Mouse (Mus musculus): Measurements from ENCODE around the gene Slc6a16.
"Not testable (repeated sequence)": the region's sequence is repeated elsewhere in the genome, so short reads cannot be mapped to it uniquely, and the experiment has no call there.

Slc6a16 gene

GRCm38 (mm10) chr7:45253806-45254205 is 12.9 kb downstream of the Slc6a16 start:
- no peak for DNase-seq (ENCODE audit: low spot score)

GRCm38 (mm10) chr7:45255822-45256221 is 14.9 kb downstream of the Slc6a16 start:
- DNase-seq (ENCODE audit: low spot score), result not testable (repeated sequence)

DNA sequence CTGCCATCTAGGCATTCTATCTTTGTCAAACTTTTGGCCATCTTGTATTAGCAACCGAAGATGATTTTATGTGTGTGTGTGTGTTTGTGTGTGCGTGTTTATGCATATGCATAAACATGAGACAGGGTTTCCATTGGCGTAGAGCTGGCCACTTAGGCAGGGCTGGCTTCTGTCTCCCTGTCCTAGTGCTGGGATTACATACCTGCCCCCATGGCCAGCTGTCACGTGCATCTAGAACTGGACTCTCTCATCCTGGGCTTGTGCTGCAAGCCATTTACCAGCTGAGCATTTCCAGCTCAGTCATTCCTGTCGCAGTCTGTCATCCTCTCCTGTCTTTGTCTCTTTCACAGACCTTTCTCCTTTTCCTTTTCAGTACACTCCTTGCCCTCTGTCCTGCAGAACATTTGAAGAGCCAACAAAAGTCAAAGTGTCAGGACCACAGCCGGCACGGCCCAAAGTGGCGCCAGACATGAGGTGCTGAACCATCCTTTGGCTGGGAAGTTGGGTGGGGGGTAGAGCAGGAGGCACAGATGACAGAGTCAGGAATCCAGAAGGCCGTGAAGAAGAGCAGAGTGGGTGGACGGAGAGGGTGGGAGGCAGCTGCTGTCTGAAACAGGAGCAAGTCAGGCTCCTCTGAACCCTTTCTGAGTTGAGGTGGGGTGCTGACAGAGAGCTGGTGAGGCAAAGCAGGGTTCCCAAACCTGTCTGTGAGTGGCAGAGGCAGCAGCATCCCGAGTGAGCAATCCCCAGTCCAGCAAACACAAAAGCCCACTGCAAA is 16.4 kb downstream of the Slc6a16 start:
- DNase-seq (ENCODE audit: low spot score), result peak; percentile 4

GRCm38 (mm10) chr7:45259281-45259680 is 18.4 kb downstream of the Slc6a16 start:
- DNase-seq (ENCODE audit: low spot score), result no peak

GRCm38 (mm10) chr7:45262266-45262665 is 21.4 kb downstream of the Slc6a16 start:
- DNase-seq (ENCODE audit: low spot score), result no peak

GRCm38 (mm10) chr7:45263006-45263607 is 22.2 kb downstream of the Slc6a16 start:
- DNase-seq (ENCODE audit: low spot score), result no peak

- DNase-seq (ENCODE audit: low spot score), result no peak
Observed at GRCm38 (mm10) chr7:45264348-45264747, 23.5 kb downstream of the Slc6a16 start.

DNA sequence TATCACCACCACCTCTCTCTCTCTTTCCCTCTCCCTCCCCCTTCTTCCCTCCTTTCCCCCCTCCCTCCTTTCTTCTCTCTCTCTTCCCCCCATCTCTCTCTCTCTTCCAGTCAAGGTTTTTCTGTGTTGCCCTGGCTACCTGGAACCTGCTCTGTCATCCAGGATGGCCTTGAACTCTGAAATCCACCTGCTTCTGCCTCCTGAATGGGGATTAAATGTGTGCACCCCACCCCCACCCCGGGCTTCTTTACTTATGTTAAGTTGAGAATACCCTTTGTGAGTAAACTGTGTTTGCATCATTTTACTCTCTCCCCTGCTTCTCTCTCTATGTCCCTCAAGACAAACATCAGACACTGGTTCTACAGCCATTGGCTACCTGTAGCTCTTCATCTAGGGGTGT is 24.6 kb downstream of the Slc6a16 start:
- no peak for DNase-seq (ENCODE audit: low spot score)

GRCm38 (mm10) chr7:45272786-45273412 is 32.0 kb downstream of the Slc6a16 start:
- no peak for DNase-seq (ENCODE audit: low spot score)

DNA sequence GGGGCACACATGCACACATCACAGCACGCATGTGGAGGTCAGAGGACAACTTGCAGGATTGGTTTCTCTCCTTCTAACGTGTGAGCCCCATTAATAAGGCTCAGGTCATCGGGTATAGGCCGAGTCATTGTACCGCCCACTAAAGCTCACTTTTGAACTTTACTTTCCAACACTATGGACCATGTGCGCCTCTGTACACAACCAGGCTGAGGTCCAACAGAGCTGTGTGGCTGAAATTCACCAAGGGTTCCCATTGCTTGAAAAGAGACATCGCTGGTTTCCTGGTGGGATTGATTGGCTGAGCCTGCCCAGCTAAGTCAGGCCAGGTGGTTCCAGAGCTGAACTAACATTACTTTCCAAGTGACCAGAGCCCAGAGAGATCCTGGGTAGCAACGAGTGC is 32.8 kb downstream of the Slc6a16 start:
- DNase-seq (ENCODE audit: low spot score), result no peak

- DNase-seq (ENCODE audit: low spot score), result peak; percentile 80
Observed at GRCm38 (mm10) chr7:45277136-45277760, 36.4 kb downstream of the Slc6a16 start, which contains the start of gene Slc6a21. Gene Slc6a21 (plus strand): TSS chr7:45277513.

- DNase-seq (ENCODE audit: low spot score), result no peak
Observed at GRCm38 (mm10) chr7:45286486-45286885, 45.6 kb downstream of the Slc6a16 start.

DNA sequence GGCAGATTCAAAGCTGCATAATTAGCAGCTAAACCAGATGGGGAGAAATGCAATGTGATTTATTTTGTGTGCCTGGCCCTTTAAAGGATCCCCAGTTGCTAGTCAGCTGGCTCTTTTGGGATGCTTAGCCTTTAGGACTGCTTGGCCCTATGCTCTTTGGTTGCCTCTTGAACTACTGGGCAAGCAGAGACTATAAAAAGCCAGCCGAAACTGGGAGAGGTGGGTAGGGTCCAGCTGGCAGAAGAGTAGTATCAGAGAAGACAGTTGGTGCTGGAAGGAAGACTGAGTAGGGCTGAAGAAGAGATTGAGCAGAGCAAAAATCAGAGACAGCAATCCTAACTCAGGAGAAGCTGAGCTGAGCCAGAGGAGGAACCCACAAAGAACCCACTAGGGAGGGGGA is 55.7 kb downstream of the Slc6a16 start:
- no peak for DNase-seq (ENCODE audit: low spot score)

GRCm38 (mm10) chr7:45297563-45297962 is 56.7 kb downstream of the Slc6a16 start:
- no peak for DNase-seq (ENCODE audit: low spot score)

- DNase-seq (ENCODE audit: low spot score), result no peak
Observed at GRCm38 (mm10) chr7:45299752-45300151, 58.9 kb downstream of the Slc6a16 start.

DNA sequence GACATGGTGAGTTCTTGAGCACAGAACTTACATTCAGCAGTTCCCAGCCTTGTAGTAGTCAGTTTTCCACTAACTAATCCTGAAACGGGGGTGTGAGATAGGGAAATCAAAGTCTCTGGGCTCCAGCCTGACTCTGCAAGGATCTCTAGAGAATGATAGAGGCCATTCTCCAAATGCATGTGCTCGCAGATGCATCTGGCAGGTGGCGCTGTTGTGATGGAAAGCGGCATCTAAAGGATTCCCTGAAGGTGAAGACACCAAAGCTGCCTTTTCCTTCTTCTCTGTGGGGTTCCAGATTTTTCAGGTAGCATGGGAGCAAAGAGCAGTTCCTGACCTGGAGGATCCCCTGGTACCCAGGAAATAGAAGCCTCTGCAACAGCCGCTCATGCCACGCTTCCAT is 59.4 kb downstream of the Slc6a16 start:
- DNase-seq (ENCODE audit: low spot score), result no peak

- DNase-seq (ENCODE audit: low spot score), result no peak
Observed at GRCm38 (mm10) chr7:45302626-45303025, 61.7 kb downstream of the Slc6a16 start.

DNA sequence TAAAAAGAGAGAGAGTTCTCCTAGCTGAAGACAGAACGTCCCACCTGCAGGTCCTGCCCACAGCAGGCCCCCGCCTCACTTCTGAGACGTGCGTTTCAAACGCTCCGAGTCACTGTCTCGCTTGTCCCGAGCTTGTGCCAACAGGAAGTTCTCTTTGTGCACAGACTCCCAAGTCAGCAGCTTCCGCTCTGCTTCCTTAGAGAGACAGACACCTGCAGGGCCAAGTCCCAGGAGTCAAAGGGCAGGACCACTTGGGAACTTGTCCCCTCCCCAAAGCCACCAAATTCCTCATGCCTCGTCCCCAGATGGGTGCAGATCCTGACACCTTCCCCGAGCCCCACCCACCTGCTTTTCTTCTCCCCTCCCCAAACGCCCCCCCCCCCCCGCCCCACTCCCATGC is 64.0 kb downstream of the Slc6a16 start:
- DNase-seq (ENCODE audit: low spot score), result no peak

DNA sequence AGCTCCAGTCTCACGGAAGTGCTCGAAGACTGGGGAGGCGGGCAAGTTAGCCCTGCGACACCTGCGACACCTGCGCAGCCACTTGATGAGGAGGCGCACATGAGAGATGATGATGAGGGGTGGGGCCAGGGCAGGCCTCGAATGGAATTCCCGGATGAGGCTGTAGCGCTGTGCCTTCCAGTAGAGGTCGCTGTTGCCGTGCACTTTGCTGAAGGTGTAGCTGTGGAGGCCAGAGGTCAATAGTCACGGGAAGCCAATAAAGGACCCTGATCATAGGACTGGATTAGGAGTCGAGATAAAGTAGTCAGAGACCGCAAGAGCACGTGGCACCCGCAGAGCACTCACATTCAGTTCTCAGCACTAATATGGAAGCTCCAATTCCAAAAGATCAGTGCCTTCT is 64.4 kb downstream of the Slc6a16 start:
- peak; percentile 70 for DNase-seq (ENCODE audit: low spot score)

GRCm38 (mm10) chr7:45308551-45309240 is 67.8 kb downstream of the Slc6a16 start:
- no peak for DNase-seq (ENCODE audit: low spot score)

DNA sequence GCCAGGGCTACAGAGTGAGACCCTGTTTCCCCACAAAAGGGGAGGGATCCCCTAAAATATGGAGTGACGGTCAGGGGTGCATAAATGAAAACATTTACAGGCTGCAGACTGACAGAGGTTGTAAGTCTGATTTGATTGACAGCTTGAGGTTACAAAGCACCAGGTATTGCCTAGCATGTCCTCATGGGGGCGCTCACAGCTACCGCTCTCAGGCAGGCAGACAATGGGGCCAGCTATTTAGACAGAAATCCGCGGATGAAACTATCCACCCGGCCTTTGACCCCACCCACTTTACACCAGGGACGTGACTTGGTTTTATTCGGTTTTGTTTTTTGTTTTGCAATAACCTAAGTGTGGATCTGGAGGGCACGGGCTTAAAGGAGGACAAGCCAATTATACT is 68.6 kb downstream of the Slc6a16 start:
- DNase-seq (ENCODE audit: low spot score), result peak; percentile 58

DNA sequence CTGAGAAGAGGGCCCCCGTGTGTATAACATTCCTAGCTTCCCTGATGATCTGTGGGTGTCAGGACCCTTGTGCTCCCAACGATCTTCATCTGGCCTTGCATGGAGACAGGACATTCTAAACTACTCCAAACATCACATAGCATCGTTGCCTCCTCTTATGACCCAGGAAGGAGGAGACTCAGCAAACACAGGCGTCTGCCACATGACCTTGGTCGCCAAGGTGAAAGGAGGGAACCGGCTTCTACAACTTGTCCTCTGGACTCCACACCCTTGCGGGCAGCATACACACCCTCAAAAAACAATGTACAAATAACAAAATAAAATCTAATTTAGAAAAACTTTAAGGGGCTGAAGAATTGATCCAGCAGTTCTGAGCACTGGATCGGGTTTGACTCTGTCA is 71.1 kb downstream of the Slc6a16 start:
- DNase-seq (ENCODE audit: low spot score), result no peak

Data from testis, postnatal 14 days (tissue).